Comparison of ENCODE assay signal across 17 mouse cellular contexts in genomic region chr2:55974096-55974495, GRCm38 (mm10).
"Had no signal": no experiment of that assay in that cellular context is flagged by ENCODE, and none has a peak within 500 bp of the region (broad histone marks: within the 10 kb centered on the region; RNA-seq: fewer than 3 reads in every experiment).

No protein-coding gene starts in this region.

- DNase-seq: lung, adult 18-20 months; lung, embryonic 14.5 days; lung, postnatal 10 days; lung, postnatal 4 days; retina, postnatal 1 day; right cerebral cortex, adult 18-20 months; right cerebral cortex, postnatal 25 days; right cerebral cortex, postnatal 4 days; spleen, adult 18-20 months; thymus, adult 18-20 months; thymus, postnatal 14 days; thymus, postnatal 36 days had no signal

- H3K4me1 ChIP-seq: midbrain, embryonic 12.5 days; neural tube, embryonic 13.5 days; neural tube, embryonic 15.5 days had no signal

- H3K27ac ChIP-seq: liver, embryonic 14.5 days; midbrain, embryonic 12.5 days; neural tube, embryonic 13.5 days; neural tube, embryonic 15.5 days had no signal

- H3K4me3 ChIP-seq: midbrain, embryonic 12.5 days; myocyte; neural tube, embryonic 13.5 days; neural tube, embryonic 15.5 days had no signal

- H3K9me3 ChIP-seq: midbrain, embryonic 12.5 days; neural tube, embryonic 13.5 days; neural tube, embryonic 15.5 days had no signal

- H3K27me3 ChIP-seq: midbrain, embryonic 12.5 days; neural tube, embryonic 13.5 days; neural tube, embryonic 15.5 days had no signal

- H3K36me3 ChIP-seq: midbrain, embryonic 12.5 days; neural tube, embryonic 13.5 days; neural tube, embryonic 15.5 days had no signal

- H3K9ac ChIP-seq: liver, embryonic 14.5 days; lung, embryonic 14.5 days; midbrain, embryonic 12.5 days; neural tube, embryonic 13.5 days; neural tube, embryonic 15.5 days had no signal

- H3K4me2 ChIP-seq: lung, embryonic 14.5 days; midbrain, embryonic 12.5 days; neural tube, embryonic 13.5 days; neural tube, embryonic 15.5 days had no signal
